Mouse (Mus musculus) heart, postnatal 10 days (tissue): ENCODE measurements around the gene Bmpr1a. TPM values are rescaled to one million over a fixed set of nuclear protein-coding genes. Genes with fewer than 3 reads are reported as not detected.

Experiments
- DNase-seq, 2 experiments: peaks; one replicate each; pipeline ENCODE4 v3.0.0; 2021
- intact Hi-C: fragments of 180-260 bp; cut with DNase I; formaldehyde crosslinking; loops from one replicate; pipeline ENCODE4 v1.15.1; 2025
- total RNA-seq, 2 experiments: library from RNA; stranded (reverse); gene quantifications; 2 replicates each; pipeline ENCODE4 v1.2.3; 2021

Gene Bmpr1a
- total RNA-seq, 2 experiments from 2014 or later, result 83.2 to 115 TPM

DNA sequence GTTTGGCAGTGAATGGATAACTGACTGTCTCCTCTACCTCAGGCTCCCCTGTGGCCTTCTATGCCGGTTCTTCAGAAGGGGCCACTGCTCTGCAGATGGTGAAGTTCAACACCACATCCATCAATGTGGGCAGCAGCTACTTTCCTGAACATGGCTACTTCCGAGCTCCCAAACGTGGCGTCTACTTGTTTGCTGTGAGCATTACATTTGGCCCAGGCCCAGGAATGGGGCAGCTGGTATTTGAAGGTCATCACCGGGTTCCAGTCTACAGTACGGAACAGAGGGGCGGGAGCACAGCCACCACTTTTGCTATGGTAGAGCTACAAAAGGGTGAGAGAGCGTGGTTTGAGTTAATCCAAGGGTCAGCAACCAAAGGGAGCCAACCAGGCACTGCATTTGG is 100.3 kb downstream of the Bmpr1a start:
- DNase-seq, result peak; percentile 39 to 41
- intact Hi-C loops, result no loop called here

DNA sequence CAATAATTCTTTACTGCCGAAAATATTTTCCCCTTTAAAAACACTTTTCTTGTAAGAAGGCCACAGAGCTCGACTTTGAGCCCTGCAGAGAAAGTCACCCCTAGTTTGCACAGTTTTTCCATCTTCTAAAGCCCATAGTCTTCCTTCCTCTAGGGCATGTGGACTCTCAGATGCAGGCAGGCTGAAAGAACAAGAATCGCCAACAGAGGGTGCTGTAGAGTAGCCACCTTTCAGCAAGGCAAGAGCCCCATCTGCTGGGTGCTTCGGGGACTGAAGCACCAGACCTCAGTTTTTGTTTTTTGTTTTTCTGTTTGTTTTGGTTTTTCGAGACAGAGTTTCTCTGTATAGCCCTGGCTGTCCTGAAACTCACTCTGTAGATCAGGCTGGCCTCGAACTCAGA is 102.0 kb downstream of the Bmpr1a start:
- peak; percentile 76 to 91 for DNase-seq
- intact Hi-C loops, result loop anchor here (1.0 to 2.0 kb wide), 2 partner anchors 29 to 128 kb away; no protein-coding TSS in a partner anchor

- DNase-seq, result no peak
- intact Hi-C loops, result loop anchor here (2.0 kb wide), 1 partner anchor 127 kb away; no protein-coding TSS in a partner anchor
These were observed 103.1 kb downstream of the Bmpr1a start for GRCm38 (mm10) chr14:34400021-34400420.

- intact Hi-C loops, result loop anchor here (5.0 kb wide), 1 partner anchor 42 kb away; the partner anchor contains the start of gene Fam25c
- DNase-seq, result no peak
These were observed 103.8 kb downstream of the Bmpr1a start for GRCm38 (mm10) chr14:34399301-34399700.

GRCm38 (mm10) chr14:34398901-34399300 is 104.2 kb downstream of the Bmpr1a start:
- no peak for DNase-seq
- intact Hi-C loops, result loop anchor here (5.0 kb wide), 1 partner anchor 42 kb away; the partner anchor contains the start of gene Fam25c

- no peak for DNase-seq
These were observed 105.3 kb downstream of the Bmpr1a start for GRCm38 (mm10) chr14:34397871-34398270.

GRCm38 (mm10) chr14:34393295-34393694 is 109.8 kb downstream of the Bmpr1a start:
- DNase-seq, result no peak
- intact Hi-C loops, result no loop called here

More at GRCm38 (mm10) chr14:34397871-34398270, 105.3 kb downstream of the Bmpr1a start:
- intact Hi-C loops, result loop anchor here (5.0 kb wide), 1 partner anchor 41 kb away; the partner anchor contains the start of gene Fam25c

DNA sequence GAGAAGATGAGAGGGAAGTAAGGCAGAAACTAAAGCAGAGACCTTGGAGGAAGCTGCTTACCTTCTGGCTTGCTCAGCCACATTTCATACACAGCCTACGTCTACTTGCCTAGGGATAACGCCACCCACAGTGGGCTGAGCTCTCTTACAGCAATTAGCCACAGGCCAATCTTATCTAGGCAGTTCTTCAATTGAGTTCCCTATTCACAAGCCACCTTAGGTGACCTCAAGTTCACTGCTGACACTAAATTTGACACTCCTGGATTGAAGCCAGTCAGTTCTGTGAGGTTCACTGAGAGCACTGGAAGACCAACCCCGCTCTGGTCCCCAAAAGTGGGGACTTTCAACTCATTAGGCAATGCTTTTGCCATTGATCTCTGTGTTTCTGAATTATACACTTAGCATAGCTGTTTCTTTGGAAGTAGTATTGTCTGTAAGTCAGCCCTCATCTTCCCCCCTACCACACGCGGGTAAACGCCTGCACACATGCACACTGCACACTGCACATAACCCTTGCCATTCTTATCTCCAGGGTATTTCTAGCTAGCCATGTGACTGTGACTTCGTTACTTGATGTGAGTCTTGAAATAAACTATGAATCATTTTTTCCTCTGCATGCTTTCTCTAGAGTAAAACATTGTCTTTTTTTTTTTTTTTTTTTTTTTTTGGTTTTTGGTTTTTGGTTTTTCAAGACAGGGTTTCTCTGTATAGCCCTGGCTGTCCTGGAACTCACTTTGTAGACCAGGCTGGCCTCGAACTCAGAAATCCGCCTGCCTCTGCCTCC is 120.0 kb downstream of the Bmpr1a start:
- intact Hi-C loops, result no loop called here
- no peak for DNase-seq

- intact Hi-C loops, result loop anchor here (5.0 kb wide), 1 partner anchor 124 kb away; the partner anchor contains the start of gene Bmpr1a
- peak; percentile 72 to 76 for DNase-seq
These were observed 124.4 kb downstream of the Bmpr1a start for GRCm38 (mm10) chr14:34378560-34379331.

GRCm38 (mm10) chr14:34377121-34377520 is 126.0 kb downstream of the Bmpr1a start:
- intact Hi-C loops, result loop anchor here (5.0 kb wide), 1 partner anchor 125 kb away; the partner anchor contains the start of gene Bmpr1a
- no peak for DNase-seq

GRCm38 (mm10) chr14:34375941-34376340 is 127.2 kb downstream of the Bmpr1a start:
- intact Hi-C loops, result loop anchor here (5.0 kb wide), 1 partner anchor 126 kb away; the partner anchor contains the start of gene Bmpr1a

GRCm38 (mm10) chr14:34375415-34375904 is 127.7 kb downstream of the Bmpr1a start, which contains the start of gene Mmrn2:
Gene Mmrn2 (plus strand): TSS chr14:34375465.
- DNase-seq, result no peak
- intact Hi-C loops, result loop anchor here (5.0 kb wide), 1 partner anchor 127 kb away; the partner anchor contains the start of gene Bmpr1a

More at GRCm38 (mm10) chr14:34375941-34376340, 127.2 kb downstream of the Bmpr1a start:
- no peak for DNase-seq

GRCm38 (mm10) chr14:34374577-34374976 is 128.6 kb downstream of the Bmpr1a start, which contains the start of gene Sncg:
Gene Sncg (minus strand): TSS chr14:34374789.
- intact Hi-C loops, result loop anchor here (5.0 kb wide), 1 partner anchor 173 kb away; no protein-coding TSS in a partner anchor
- DNase-seq, result no peak

DNA sequence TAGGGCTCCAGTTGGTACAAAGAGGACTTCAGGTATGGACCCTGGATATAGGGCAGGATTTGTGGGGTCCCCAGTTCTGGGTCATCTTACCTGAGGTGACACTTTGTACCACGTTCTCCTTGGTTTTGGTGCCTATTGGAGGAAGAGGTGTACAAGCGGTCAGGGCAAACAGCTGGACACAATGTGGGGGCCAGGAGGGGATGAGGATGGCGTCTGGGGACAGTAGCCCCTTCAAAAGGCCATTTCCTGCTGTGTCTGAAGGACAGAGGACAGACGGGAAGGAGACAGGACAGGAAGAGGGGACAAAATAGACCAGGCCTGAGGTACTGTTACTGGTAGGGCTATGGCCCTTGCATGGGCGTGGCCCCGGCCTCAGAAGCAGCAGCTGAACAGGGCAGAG is 129.6 kb downstream of the Bmpr1a start:
- no peak for DNase-seq
- intact Hi-C loops, result loop anchor here (5.0 kb wide), 1 partner anchor 174 kb away; no protein-coding TSS in a partner anchor

- intact Hi-C loops, result loop anchor here (1.0 to 5.0 kb wide), 2 partner anchors 29 to 175 kb away; no protein-coding TSS in a partner anchor
- peak; percentile 71 to 84 for DNase-seq
These were observed 130.5 kb downstream of the Bmpr1a start for GRCm38 (mm10) chr14:34372646-34373045.

- no peak for DNase-seq
- intact Hi-C loops, result loop anchor here (1.0 to 5.0 kb wide), 3 partner anchors 30 to 199 kb away; no protein-coding TSS in a partner anchor
These were observed 131.4 kb downstream of the Bmpr1a start for GRCm38 (mm10) chr14:34371763-34372162.

GRCm38 (mm10) chr14:34370921-34371320 is 132.2 kb downstream of the Bmpr1a start:
- intact Hi-C loops, result loop anchor here (2.0 to 5.0 kb wide), 2 partner anchors 176 to 200 kb away; no protein-coding TSS in a partner anchor
- no peak for DNase-seq

GRCm38 (mm10) chr14:34370203-34370602 is 132.9 kb downstream of the Bmpr1a start:
- intact Hi-C loops, result loop anchor here (2.0 to 5.0 kb wide), 2 partner anchors 177 to 201 kb away; no protein-coding TSS in a partner anchor
- no peak for DNase-seq

DNA sequence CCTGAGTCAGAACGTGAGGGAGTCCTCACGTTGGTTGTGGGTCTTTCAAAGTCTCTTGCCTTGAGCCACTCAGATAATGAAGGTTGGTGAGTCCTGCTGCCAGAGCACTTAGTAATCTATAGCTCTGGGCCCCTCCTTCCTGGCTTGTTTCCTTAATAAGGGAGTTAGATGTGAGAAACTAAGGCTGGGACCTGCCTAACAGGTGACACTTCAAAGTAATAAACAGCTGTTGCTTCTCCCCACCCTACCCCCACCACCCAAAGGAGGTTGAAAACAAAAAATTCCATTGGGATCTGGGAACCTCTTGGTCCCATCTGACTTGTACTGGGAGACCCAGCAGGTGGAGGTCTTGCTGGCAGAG is 138.0 kb downstream of the Bmpr1a start:
- DNase-seq, result no peak

More for the DNA sequence above, 138.0 kb downstream of the Bmpr1a start:
- intact Hi-C loops, result loop anchor here (10.0 kb wide), 1 partner anchor 410 kb away; the partner anchor contains the start of gene Rbp3
